Mouse (Mus musculus) forebrain, embryonic 11.5 days (tissue): Measurements from ENCODE around the gene Selenon. TPM values are rescaled to one million over a fixed set of nuclear protein-coding genes. Genes with fewer than 3 reads are reported as not detected.
A peak's percentile ranks its signal among the peaks of the same experiment; 100 is the strongest.

Source experiments
- ATAC-seq: fragments of 200-750 bp; cut with Nextera tagmentation; replicated peaks from 2 replicates; pipeline ENCODE4 v1.8.0; 2017; ENCODE audit warnings: moderate TSS enrichment; ENCODE audit not compliant: low FRiP score
- DNase-seq: peaks from one replicate; pipeline ENCODE4 v3.0.0-alpha.2; 2017; ENCODE audit warnings: low spot score
- H3K27ac ChIP-seq: fragments of 300-500 bp; sonication (generic); 2 replicates; pipeline ENCODE4 v1.5.1; 2014; ENCODE audit warnings: low read depth, low read length
- H3K27me3 ChIP-seq: fragments of 300-500 bp; sonication (generic); 2 replicates; pipeline ENCODE4 v1.6.1; 2014; ENCODE audit warnings: mild to moderate bottlenecking, low read length, mixed read lengths; ENCODE audit not compliant: control insufficient read depth, insufficient read depth
- H3K36me3 ChIP-seq: fragments of 300-500 bp; sonication (generic); 2 replicates; pipeline ENCODE4 v1.6.1; 2014; ENCODE audit warnings: mild to moderate bottlenecking, low read length, moderate library complexity, mixed read lengths; ENCODE audit not compliant: control insufficient read depth, insufficient read depth
- H3K4me1 ChIP-seq: fragments of 300-500 bp; sonication (generic); replicated peaks from 2 replicates; pipeline ENCODE4 v1.6.1; 2014; ENCODE audit warnings: low read length, mixed read lengths; ENCODE audit not compliant: control insufficient read depth, insufficient read depth
- H3K4me2 ChIP-seq: fragments of 300-500 bp; sonication (generic); 2 replicates; pipeline ENCODE4 v1.6.1; 2014; ENCODE audit warnings: low read depth, mild to moderate bottlenecking, low read length, moderate library complexity, mixed read lengths; ENCODE audit not compliant: severe bottlenecking
- H3K4me3 ChIP-seq: fragments of 300-500 bp; sonication (generic); 2 replicates; pipeline ENCODE4 v1.5.1; 2014; ENCODE audit warnings: low read depth, low read length
- H3K9ac ChIP-seq: fragments of 300-500 bp; sonication (generic); 2 replicates; pipeline ENCODE4 v1.6.1; 2014; ENCODE audit warnings: low read length
- H3K9me3 ChIP-seq: fragments of 300-500 bp; sonication (generic); 2 replicates; pipeline ENCODE4 v1.6.1; 2016; ENCODE audit warnings: low read length, mixed read lengths; ENCODE audit not compliant: control insufficient read depth
- WGBS: fragments of 180-500 bp; shearing (Covaris S2); extraction: QIAGEN DNeasy Blood & Tissue Kit; methylation state at CpG from one replicate; pipeline ENCODE4 v1.1.7; 2014; 5-methylcytosine and 5-hydroxymethylcytosine counted together
- polyA plus RNA-seq: library from polyadenylated mRNA; unstranded; fragments of >200 nt; fragmentation: Nextera tagmentation; extraction: Ambion mirVana; gene quantifications from 2 replicates; pipeline ENCODE4 v1.2.1, GENCODE M21; 2014

The Selenon gene
- polyA plus RNA-seq, 1 experiment from 2014 or later, result 38.5 TPM

GRCm38 (mm10) chr4:134512798-134513197 lies 39.2 kb downstream of the Selenon start:
- peak overlapping the region; percentile 33; the same call in 1 of the 2 replicates for H3K4me2 ChIP-seq

GRCm38 (mm10) chr4:134511730-134512129 lies 40.2 kb downstream of the Selenon start:
- Histone ChIP-seq H3K36me3 (no peaks in the 10 kb centered on the region), H3K9me3 (no peaks in the 10 kb centered on the region), H3K4me3 (peak overlapping the region; percentile 52), H3K4me2 (peak overlapping the region; percentile 72), H3K4me1 (peaks cover 4% of the 10 kb centered on the region; the same call in 1 of the 2 replicates), H3K27ac (no peak overlapping the region), H3K27me3 (no peaks in the 10 kb centered on the region), H3K9ac (peak overlapping the region; percentile 71; the same call in 1 of the 2 replicates)
- ATAC-seq (no peak), DNase-seq (no peak)
- WGBS, result 91% methylated on average over 6 of the region's 6 CpGs

More at GRCm38 (mm10) chr4:134512798-134513197, 39.2 kb downstream of the Selenon start:
- Histone ChIP-seq H3K27ac (no peak overlapping the region), H3K36me3 (no peaks in the 10 kb centered on the region), H3K4me3 (peak overlapping the region; percentile 17; the same call in 1 of the 2 replicates), H3K4me1 (peaks cover 4% of the 10 kb centered on the region; the same call in 1 of the 2 replicates), H3K9me3 (no peaks in the 10 kb centered on the region), H3K9ac (0 out of 2 replicates have a peak overlapping the region, but pooled peaks have one; percentile 12), H3K27me3 (no peaks in the 10 kb centered on the region)
- ATAC-seq (no peak), DNase-seq (peak; percentile 74)
- 40% methylated on average over 14 of the region's 15 CpGs for WGBS

GRCm38 (mm10) chr4:134510845-134511411 lies 41.0 kb downstream of the Selenon start, which contains the start of gene Aunip:
TSS of gene Aunip (plus strand) at chr4:134510999.
- Histone ChIP-seq H3K27ac (peak within 1 kb of the TSS; percentile 37), H3K4me3 (peak within 1 kb of the TSS; percentile 52), H3K4me1 (peaks cover 4% of the 10 kb centered on the region; the same call in 1 of the 2 replicates), H3K9ac (peak within 1 kb of the TSS; percentile 71), H3K27me3 (no peaks in the 10 kb centered on the region), H3K4me2 (peak within 1 kb of the TSS; percentile 72), H3K9me3 (no peaks in the 10 kb centered on the region), H3K36me3 (no peaks in the 10 kb centered on the region)
- under 1% methylated on average over 42 of the region's 42 CpGs for WGBS
- DNase-seq (peak; percentile 96), ATAC-seq (peak; percentile 93)

- no peak overlapping the region; the same call in 1 of the 2 replicates for H3K9ac ChIP-seq
- DNase-seq (no peak), ATAC-seq (peak; percentile 31)
- no peak overlapping the region for H3K27ac ChIP-seq
- 78% methylated on average over 4 of the region's 4 CpGs for WGBS
- H3K36me3 ChIP-seq, result no peaks in the 10 kb centered on the region
- no peak overlapping the region; the same call in 1 of the 2 replicates for H3K4me2 ChIP-seq
- no peaks in the 10 kb centered on the region for H3K27me3 ChIP-seq
- H3K4me1 ChIP-seq, result peaks cover 4% of the 10 kb centered on the region; the same call in 1 of the 2 replicates
- no peaks in the 10 kb centered on the region for H3K9me3 ChIP-seq
- H3K4me3 ChIP-seq, result no peak overlapping the region; the same call in 1 of the 2 replicates
Measured at GRCm38 (mm10) chr4:134510396-134510795, 41.6 kb downstream of the Selenon start.

- H3K27me3 ChIP-seq, result no peaks in the 10 kb centered on the region
- no peak overlapping the region for H3K4me2 ChIP-seq
- H3K9ac ChIP-seq, result no peak overlapping the region
- DNase-seq (no peak), ATAC-seq (no peak)
- no peaks in the 10 kb centered on the region for H3K36me3 ChIP-seq
- H3K4me3 ChIP-seq, result no peak overlapping the region
- no peaks in the 10 kb centered on the region for H3K4me1 ChIP-seq
- no peak overlapping the region for H3K27ac ChIP-seq
- no peaks in the 10 kb centered on the region for H3K9me3 ChIP-seq
- 87% methylated on average over 19 of the region's 19 CpGs for WGBS
Measured at GRCm38 (mm10) chr4:134506713-134507112, 45.3 kb downstream of the Selenon start.

- no peak overlapping the region for H3K27ac ChIP-seq
- no peaks in the 10 kb centered on the region for H3K9me3 ChIP-seq
- H3K36me3 ChIP-seq, result no peaks in the 10 kb centered on the region
- no peak overlapping the region for H3K9ac ChIP-seq
- no peak overlapping the region for H3K4me3 ChIP-seq
- no peaks in the 10 kb centered on the region for H3K27me3 ChIP-seq
- H3K4me2 ChIP-seq, result no peak overlapping the region
- ATAC-seq (no peak), DNase-seq (no peak)
- H3K4me1 ChIP-seq, result no peaks in the 10 kb centered on the region
- WGBS, result 73% methylated on average over 3 of the region's 4 CpGs
Measured at GRCm38 (mm10) chr4:134505966-134506594, 45.9 kb downstream of the Selenon start.

GRCm38 (mm10) chr4:134505303-134505789 lies 46.6 kb downstream of the Selenon start:
- no peaks in the 10 kb centered on the region for H3K27me3 ChIP-seq
- no peak for DNase-seq
- no peak overlapping the region for H3K27ac ChIP-seq
- H3K4me2 ChIP-seq, result no peak overlapping the region
- H3K9ac ChIP-seq, result no peak overlapping the region
- no peak overlapping the region for H3K4me3 ChIP-seq
- no peak for ATAC-seq
- WGBS, result 93% methylated on average over 4 of the region's 4 CpGs
- no peaks in the 10 kb centered on the region for H3K4me1 ChIP-seq
- H3K36me3 ChIP-seq, result no peaks in the 10 kb centered on the region
- H3K9me3 ChIP-seq, result no peaks in the 10 kb centered on the region

- DNase-seq, result no peak
- H3K27me3 ChIP-seq, result no peaks in the 10 kb centered on the region
- H3K4me2 ChIP-seq, result no peak overlapping the region
- H3K9ac ChIP-seq, result no peak overlapping the region
- no peak overlapping the region for H3K27ac ChIP-seq
- no peak for ATAC-seq
- no peaks in the 10 kb centered on the region for H3K4me1 ChIP-seq
- H3K9me3 ChIP-seq, result no peaks in the 10 kb centered on the region
- H3K36me3 ChIP-seq, result no peaks in the 10 kb centered on the region
- 89% methylated on average over 4 of the region's 4 CpGs for WGBS
- H3K4me3 ChIP-seq, result no peak overlapping the region
Measured at GRCm38 (mm10) chr4:134503686-134504357, 48.1 kb downstream of the Selenon start.
